8 mouse cellular contexts compared by ENCODE assay signal in genomic region chr1:187662083-187662609, GRCm38 (mm10). TPM values are rescaled to one million over a fixed set of nuclear protein-coding genes. Genes with fewer than 3 reads are reported as not detected.
DNase-seq lines count a peak whose midpoint lies in the region; ATAC-seq lines count a peak whose summit lies in the region.

No protein-coding gene starts in this region.

- 0 out of 2 replicates have a peak overlapping the region, but pooled peaks have one; percentile 22 for H3K4me2 ChIP-seq in liver, embryonic 12.5 days
- no peak overlapping the region for H3K4me2 ChIP-seq in liver, embryonic 11.5 days
- peak overlapping the region; percentile 18 for H3K4me2 ChIP-seq in embryonic facial prominence, embryonic 15.5 days (replicated peaks)
- H3K4me2 ChIP-seq in intestine, embryonic 16.5 days (ENCODE audit: low read depth, low read length) = peak overlapping the region; percentile 47
- peak overlapping the region; percentile 33; the same call in 1 of the 2 replicates for H3K4me2 ChIP-seq in liver, embryonic 16.5 days (ENCODE audit: low read depth, low read length)

- H3K4me3 ChIP-seq in liver, embryonic 12.5 days = no peak overlapping the region
- H3K4me3 ChIP-seq in liver, embryonic 11.5 days (ENCODE audit: low read depth, low read length) = no peak overlapping the region
- H3K4me3 ChIP-seq in embryonic facial prominence, embryonic 15.5 days (replicated peaks) = no peak overlapping the region
- H3K4me3 ChIP-seq in intestine, embryonic 16.5 days (ENCODE audit: low read length) = peak overlapping the region; percentile 22
- peak overlapping the region; percentile 28 for H3K4me3 ChIP-seq in liver, embryonic 16.5 days (ENCODE audit: low read depth, low read length)

- H3K36me3 ChIP-seq in liver, embryonic 12.5 days = no peaks in the 10 kb centered on the region
- H3K36me3 ChIP-seq in liver, embryonic 11.5 days (ENCODE audit: control insufficient read depth, insufficient read depth, low read length) = no peaks in the 10 kb centered on the region
- no peaks in the 10 kb centered on the region for H3K36me3 ChIP-seq in embryonic facial prominence, embryonic 15.5 days
- H3K36me3 ChIP-seq in intestine, embryonic 16.5 days (ENCODE audit: control insufficient read depth, insufficient read depth, low read length) = no peaks in the 10 kb centered on the region
- H3K36me3 ChIP-seq in liver, embryonic 16.5 days (ENCODE audit: control insufficient read depth, insufficient read depth) = no peaks in the 10 kb centered on the region

- no peak overlapping the region for H3K27ac ChIP-seq in liver, embryonic 12.5 days
- no peak overlapping the region for H3K27ac ChIP-seq in liver, embryonic 11.5 days (ENCODE audit: low read depth, low read length)
- no peak overlapping the region for H3K27ac ChIP-seq in embryonic facial prominence, embryonic 15.5 days (replicated peaks)
- H3K27ac ChIP-seq in intestine, embryonic 16.5 days (ENCODE audit: low read length) = peak overlapping the region; percentile 29
- no peak overlapping the region for H3K27ac ChIP-seq in liver, embryonic 16.5 days (ENCODE audit: low read length)

- no peak overlapping the region for H3K9ac ChIP-seq in liver, embryonic 12.5 days
- no peak overlapping the region for H3K9ac ChIP-seq in liver, embryonic 11.5 days (ENCODE audit: low read depth, low read length)
- H3K9ac ChIP-seq in embryonic facial prominence, embryonic 15.5 days = no peak overlapping the region
- peak overlapping the region; percentile 42 for H3K9ac ChIP-seq in intestine, embryonic 16.5 days (ENCODE audit: low read depth, low read length)
- no peak overlapping the region for H3K9ac ChIP-seq in liver, embryonic 16.5 days (ENCODE audit: low read depth, low read length)

- no peak for DNase-seq in liver, embryonic 11.5 days (ENCODE audit: low spot score)
- no peak for DNase-seq in right cerebral cortex, adult 2 months (ENCODE audit: low spot score in 2 of 2)
- DNase-seq in thymus, postnatal 14 days = no peak
- no peak for DNase-seq in cerebellum, adult 18-20 months

- no peaks in the 10 kb centered on the region for H3K4me1 ChIP-seq in liver, embryonic 12.5 days
- no peaks in the 10 kb centered on the region for H3K4me1 ChIP-seq in liver, embryonic 11.5 days (replicated peaks; ENCODE audit: control insufficient read depth, insufficient read depth, low read length)
- H3K4me1 ChIP-seq in embryonic facial prominence, embryonic 15.5 days = peaks cover 19% of the 10 kb centered on the region
- peaks cover 25% of the 10 kb centered on the region for H3K4me1 ChIP-seq in intestine, embryonic 16.5 days (ENCODE audit: control insufficient read depth, insufficient read depth, low read length)
- no peaks in the 10 kb centered on the region for H3K4me1 ChIP-seq in liver, embryonic 16.5 days (ENCODE audit: control insufficient read depth, low read depth, low read length)

- H3K27me3 ChIP-seq in liver, embryonic 12.5 days (replicated peaks) = no peaks in the 10 kb centered on the region
- H3K27me3 ChIP-seq in liver, embryonic 11.5 days (replicated peaks; ENCODE audit: control insufficient read depth, insufficient read depth, low read length) = no peaks in the 10 kb centered on the region
- H3K27me3 ChIP-seq in embryonic facial prominence, embryonic 15.5 days = no peaks in the 10 kb centered on the region
- H3K27me3 ChIP-seq in intestine, embryonic 16.5 days (replicated peaks; ENCODE audit: control insufficient read depth, insufficient read depth, low read length) = no peaks in the 10 kb centered on the region
- no peaks in the 10 kb centered on the region for H3K27me3 ChIP-seq in liver, embryonic 16.5 days (ENCODE audit: control insufficient read depth, insufficient read depth, low read depth, low read length)

- 43% methylated on average over 12 of the region's 12 CpGs for WGBS in liver, embryonic 12.5 days (ENCODE audit: insufficient replicate concordance)
- 38% methylated on average over 12 of the region's 12 CpGs for WGBS in liver, embryonic 11.5 days
- 34% methylated on average over 12 of the region's 12 CpGs for WGBS in embryonic facial prominence, embryonic 15.5 days
- 35% methylated on average over 12 of the region's 12 CpGs for WGBS in intestine, embryonic 16.5 days
- 37% methylated on average over 12 of the region's 12 CpGs for WGBS in liver, embryonic 16.5 days (ENCODE audit: insufficient replicate concordance)

- 0 out of 2 replicates have a peak, but pooled peaks have one; percentile 8 for ATAC-seq in liver, embryonic 12.5 days
- ATAC-seq in liver, embryonic 11.5 days (replicated peaks; ENCODE audit: low FRiP score) = no peak; the same call in 1 of the 2 replicates
- ATAC-seq in embryonic facial prominence, embryonic 15.5 days (ENCODE audit: insufficient number of reproducible peaks, low FRiP score, low TSS enrichment, low read depth) = 0 out of 2 replicates have a peak, but pooled peaks have one; percentile 51
- ATAC-seq in intestine, embryonic 16.5 days = peak; percentile 73
- 0 out of 2 replicates have a peak, but pooled peaks have one; percentile 21 for ATAC-seq in liver, embryonic 16.5 days (ENCODE audit: low read depth)

- no peaks in the 10 kb centered on the region for H3K9me3 ChIP-seq in liver, embryonic 12.5 days (replicated peaks)
- H3K9me3 ChIP-seq in liver, embryonic 11.5 days (ENCODE audit: control insufficient read depth, low read length) = no peaks in the 10 kb centered on the region
- no peaks in the 10 kb centered on the region for H3K9me3 ChIP-seq in embryonic facial prominence, embryonic 15.5 days (replicated peaks)
- H3K9me3 ChIP-seq in intestine, embryonic 16.5 days (ENCODE audit: control insufficient read depth, low read length) = no peaks in the 10 kb centered on the region
- no peaks in the 10 kb centered on the region for H3K9me3 ChIP-seq in liver, embryonic 16.5 days (replicated peaks; ENCODE audit: control insufficient read depth, low read length)

RNA-seq across cellular contexts. Expression of gene Esrrg, which starts 53.6 kb away (rescaled TPM):
- 0.07 and 0.25 TPM in 2 replicates for polyA plus RNA-seq in liver, embryonic 12.5 days (2016; fragmentation: Nextera tagmentation; extraction: Ambion mirVana)
- 0.55 and 0.95 TPM in 2 replicates for polyA plus RNA-seq in liver, embryonic 11.5 days (2014; fragmentation: Nextera tagmentation; extraction: Ambion mirVana)
- polyA plus RNA-seq in embryonic facial prominence, embryonic 15.5 days (2015; fragmentation: Nextera tagmentation; extraction: Ambion mirVana) = 1.0 and 1.1 TPM in 2 replicates
- 3.6 and 4.6 TPM in 2 replicates for polyA plus RNA-seq in intestine, embryonic 16.5 days (2015; fragmentation: Nextera tagmentation; extraction: Ambion mirVana)
- polyA plus RNA-seq in liver, embryonic 16.5 days (2015; fragmentation: Nextera tagmentation; extraction: Ambion mirVana) = 0.13 and 0.19 TPM in 2 replicates

Comparison
In these comparisons a context has a peak if more than half of its experiments do, and no peak if none do; other contexts are left out.
1. H3K4me3 ChIP-seq: peak in intestine, embryonic 16.5 days (single experiment) and liver, embryonic 16.5 days (single experiment); none in liver, embryonic 12.5 days (single experiment), liver, embryonic 11.5 days (single experiment) and embryonic facial prominence, embryonic 15.5 days (single experiment).